Mouse (Mus musculus): ENCODE data around the gene Pdcd6. TPM values are rescaled to one million over a fixed set of nuclear protein-coding genes. Genes with fewer than 3 reads are reported as not detected.

Gene Pdcd6
- polyA plus RNA-seq, 1 experiment from 2014 or later, result 105 TPM

DNA sequence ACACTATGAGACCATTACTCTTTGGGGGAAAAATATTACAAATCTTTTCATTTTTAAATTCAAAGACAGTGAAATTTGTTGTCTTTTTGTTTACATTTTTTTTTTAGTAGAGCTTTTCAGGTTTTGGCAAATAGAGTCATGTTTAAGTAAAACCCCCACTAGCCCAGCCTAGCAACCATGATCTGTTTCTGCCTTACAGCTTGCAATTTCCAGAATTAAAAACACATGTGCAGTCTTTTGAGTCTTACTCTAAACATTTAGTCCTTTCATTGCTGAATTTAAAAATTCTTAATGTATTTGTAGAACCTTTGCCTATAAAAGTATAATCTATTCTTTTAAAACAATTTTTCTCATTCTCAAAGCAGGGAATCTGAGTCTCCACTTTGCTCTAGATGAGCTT lies 11.9 kb upstream of the Pdcd6 start:
- no peak overlapping the region for H3K4me3 ChIP-seq (ENCODE audit: low read length)
- no peak for ATAC-seq (replicated peaks; ENCODE audit: extremely low read depth, insufficient read depth, low FRiP score)
- no peak overlapping the region for H3K4me2 ChIP-seq (ENCODE audit: low read depth, low read length)
- H3K27ac ChIP-seq (ENCODE audit: low read length), result no peak overlapping the region
- H3K9ac ChIP-seq (ENCODE audit: low read length), result no peak overlapping the region
- H3K27me3 ChIP-seq (ENCODE audit: control insufficient read depth, insufficient read depth, low read length), result no peaks in the 10 kb centered on the region
- H3K4me1 ChIP-seq (ENCODE audit: control insufficient read depth, insufficient read depth, low read length), result no peaks in the 10 kb centered on the region
- no peaks in the 10 kb centered on the region for H3K9me3 ChIP-seq (replicated peaks; ENCODE audit: control insufficient read depth, low read length)
- H3K36me3 ChIP-seq (ENCODE audit: control insufficient read depth, insufficient read depth), result peaks cover 60% of the 10 kb centered on the region

DNA sequence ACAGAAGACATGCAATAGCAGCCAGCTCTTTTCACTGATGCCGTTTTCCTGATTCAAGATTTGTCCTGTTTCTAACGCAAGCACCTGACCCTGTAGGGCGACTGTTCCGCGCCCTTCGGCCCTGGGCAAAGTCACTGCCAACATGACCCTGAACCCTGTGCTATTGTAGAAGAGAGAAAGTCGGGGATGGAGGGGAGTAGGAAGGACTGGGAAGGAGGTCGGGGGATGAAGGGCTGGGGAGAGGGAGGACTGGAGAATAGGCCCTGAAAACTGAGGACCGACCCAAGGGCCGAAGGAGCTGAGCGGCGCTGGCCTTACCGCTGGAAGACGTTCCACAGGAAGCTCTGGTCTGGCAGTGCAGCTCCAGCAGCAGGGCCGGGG lies 601 bp downstream of the Pdcd6 start:
- Histone ChIP-seq H3K4me3 (ENCODE audit: low read length) (peak overlapping the region; percentile 63), H3K9me3 (replicated peaks; ENCODE audit: control insufficient read depth, low read length) (no peaks in the 10 kb centered on the region), H3K36me3 (ENCODE audit: control insufficient read depth, insufficient read depth) (peaks cover 14% of the 10 kb centered on the region), H3K4me2 (ENCODE audit: low read depth, low read length) (peak overlapping the region; percentile 89), H3K27ac (ENCODE audit: low read length) (peak overlapping the region; percentile 77), H3K27me3 (ENCODE audit: control insufficient read depth, insufficient read depth, low read length) (no peaks in the 10 kb centered on the region), H3K4me1 (ENCODE audit: control insufficient read depth, insufficient read depth, low read length) (peaks cover 10% of the 10 kb centered on the region), H3K9ac (ENCODE audit: low read length) (peak overlapping the region; percentile 90)
- ATAC-seq (replicated peaks; ENCODE audit: extremely low read depth, insufficient read depth, low FRiP score), result no peak; the same call in 1 of the 2 replicates
- WGBS, result 2% methylated on average over 15 of the region's 15 CpGs

DNA sequence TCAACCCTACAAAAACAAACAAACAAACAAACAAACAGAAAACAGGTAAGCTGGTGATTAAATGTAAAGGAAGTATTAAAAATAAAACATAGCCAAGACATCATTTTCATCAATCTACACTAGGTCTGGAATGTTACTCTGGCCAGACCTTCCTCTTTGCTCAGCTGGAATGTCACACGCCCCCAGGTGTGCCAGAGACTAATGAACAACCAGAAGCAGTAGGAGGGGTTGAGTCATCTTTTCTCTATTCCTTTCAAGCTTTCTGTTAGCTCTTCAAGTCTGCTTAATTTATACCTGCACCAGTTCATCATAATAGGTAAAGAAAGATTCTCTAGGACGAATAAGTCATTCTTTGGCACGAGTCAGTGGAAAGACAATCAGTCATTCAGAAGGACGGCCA lies 994 bp downstream of the Pdcd6 start:
- H3K27ac ChIP-seq (ENCODE audit: low read length), result peak overlapping the region; percentile 77
- 24% methylated on average over 4 of the region's 4 CpGs for WGBS
- no peaks in the 10 kb centered on the region for H3K9me3 ChIP-seq (replicated peaks; ENCODE audit: control insufficient read depth, low read length)
- H3K4me2 ChIP-seq (ENCODE audit: low read depth, low read length), result peak overlapping the region; percentile 89
- peaks cover 10% of the 10 kb centered on the region for H3K4me1 ChIP-seq (ENCODE audit: control insufficient read depth, insufficient read depth, low read length)
- H3K27me3 ChIP-seq (ENCODE audit: control insufficient read depth, insufficient read depth, low read length), result no peaks in the 10 kb centered on the region
- peak overlapping the region; percentile 90 for H3K9ac ChIP-seq (ENCODE audit: low read length)
- peak overlapping the region; percentile 63 for H3K4me3 ChIP-seq (ENCODE audit: low read length)
- H3K36me3 ChIP-seq (ENCODE audit: control insufficient read depth, insufficient read depth), result peaks cover 12% of the 10 kb centered on the region
- ATAC-seq (replicated peaks; ENCODE audit: extremely low read depth, insufficient read depth, low FRiP score), result no peak

GRCm38 (mm10) chr13:74314616-74315015 lies 2.8 kb downstream of the Pdcd6 start:
- Histone ChIP-seq H3K36me3 (ENCODE audit: control insufficient read depth, insufficient read depth) (peaks cover 12% of the 10 kb centered on the region), H3K4me1 (ENCODE audit: control insufficient read depth, insufficient read depth, low read length) (peaks cover 10% of the 10 kb centered on the region), H3K9ac (ENCODE audit: low read length) (no peak overlapping the region), H3K27ac (ENCODE audit: low read length) (no peak overlapping the region), H3K27me3 (ENCODE audit: control insufficient read depth, insufficient read depth, low read length) (no peaks in the 10 kb centered on the region), H3K4me2 (ENCODE audit: low read depth, low read length) (no peak overlapping the region), H3K4me3 (ENCODE audit: low read length) (no peak overlapping the region), H3K9me3 (replicated peaks; ENCODE audit: control insufficient read depth, low read length) (no peaks in the 10 kb centered on the region)
- ATAC-seq (replicated peaks; ENCODE audit: extremely low read depth, insufficient read depth, low FRiP score), result no peak
- WGBS, result 95% methylated on average over 3 of the region's 3 CpGs

GRCm38 (mm10) chr13:74305780-74306179 lies 11.6 kb downstream of the Pdcd6 start:
- no peaks in the 10 kb centered on the region for H3K9me3 ChIP-seq (replicated peaks; ENCODE audit: control insufficient read depth, low read length)
- H3K9ac ChIP-seq (ENCODE audit: low read length), result no peak overlapping the region
- ATAC-seq (replicated peaks; ENCODE audit: extremely low read depth, insufficient read depth, low FRiP score), result no peak
- H3K36me3 ChIP-seq (ENCODE audit: control insufficient read depth, insufficient read depth), result peaks cover 59% of the 10 kb centered on the region
- H3K27me3 ChIP-seq (ENCODE audit: control insufficient read depth, insufficient read depth, low read length), result no peaks in the 10 kb centered on the region
- H3K4me3 ChIP-seq (ENCODE audit: low read length), result no peak overlapping the region
- no peaks in the 10 kb centered on the region for H3K4me1 ChIP-seq (ENCODE audit: control insufficient read depth, insufficient read depth, low read length)
- no peak overlapping the region for H3K27ac ChIP-seq (ENCODE audit: low read length)
- H3K4me2 ChIP-seq (ENCODE audit: low read depth, low read length), result no peak overlapping the region
- WGBS, result 95% methylated on average over 1 of the region's 1 CpGs

GRCm38 (mm10) chr13:74305380-74305779 lies 12.0 kb downstream of the Pdcd6 start:
- WGBS, result 87% methylated on average over 6 of the region's 6 CpGs
- no peak overlapping the region for H3K4me3 ChIP-seq (ENCODE audit: low read length)

DNA sequence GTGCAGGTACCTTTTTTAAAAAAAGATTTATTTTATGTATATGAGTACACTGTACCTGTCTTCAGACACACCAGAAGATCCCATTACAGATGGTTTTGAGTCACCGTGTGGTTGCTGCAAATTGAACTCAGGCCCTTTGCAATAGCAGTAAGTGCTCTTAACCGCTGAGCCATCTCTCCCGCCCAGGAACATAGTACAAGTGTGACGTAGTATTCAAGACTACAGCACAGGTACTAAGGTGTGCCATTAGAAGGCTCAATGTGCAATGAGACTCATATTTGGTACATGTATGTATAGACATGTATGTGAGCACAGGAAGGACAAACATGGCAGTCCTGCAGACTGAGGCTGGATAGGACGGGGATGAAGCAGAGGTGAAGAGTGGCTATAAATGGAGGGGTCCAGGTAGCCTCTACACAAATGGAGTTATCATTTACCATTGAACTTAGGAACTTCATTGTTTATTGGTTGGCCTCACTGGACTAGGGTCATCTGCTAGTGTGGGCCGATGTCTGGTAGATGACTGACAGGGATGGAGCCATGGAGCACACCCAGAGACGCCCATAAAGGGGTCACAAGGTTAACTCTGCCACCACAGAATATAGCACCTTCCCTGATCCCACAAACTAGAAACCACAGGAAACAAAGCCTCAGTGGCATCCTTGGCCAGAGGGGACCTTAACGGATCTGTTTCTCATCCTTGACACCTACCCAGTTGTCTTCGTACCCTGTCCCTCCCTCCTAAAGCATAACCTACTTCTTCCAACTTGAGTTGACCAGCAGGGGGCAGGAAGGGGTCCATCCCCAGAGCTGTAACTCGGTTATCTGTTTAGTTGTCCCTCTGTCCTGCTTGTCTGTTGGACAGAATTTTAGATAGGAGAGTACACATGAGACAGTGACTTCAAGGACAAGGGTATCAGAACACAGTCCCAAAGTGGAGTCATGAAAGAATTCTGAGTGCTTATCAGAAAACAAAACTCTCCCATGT lies 15.0 kb downstream of the Pdcd6 start:
- H3K4me1 ChIP-seq (ENCODE audit: control insufficient read depth, insufficient read depth, low read length), result no peaks in the 10 kb centered on the region
- no peak overlapping the region for H3K4me3 ChIP-seq (ENCODE audit: low read length)
- H3K9me3 ChIP-seq (replicated peaks; ENCODE audit: control insufficient read depth, low read length), result no peaks in the 10 kb centered on the region
- whole genome bisulfite sequencing, result 76% methylated on average over 10 of the region's 10 CpGs
- no peaks in the 10 kb centered on the region for H3K27me3 ChIP-seq (ENCODE audit: control insufficient read depth, insufficient read depth, low read length)
- ATAC-seq (replicated peaks; ENCODE audit: extremely low read depth, insufficient read depth, low FRiP score), result no peak
- no peak overlapping the region for H3K9ac ChIP-seq (ENCODE audit: low read length)
- H3K27ac ChIP-seq (ENCODE audit: low read length), result no peak overlapping the region
- H3K4me2 ChIP-seq (ENCODE audit: low read depth, low read length), result no peak overlapping the region
- peaks cover 35% of the 10 kb centered on the region for H3K36me3 ChIP-seq (ENCODE audit: control insufficient read depth, insufficient read depth)

More at GRCm38 (mm10) chr13:74305380-74305779, 12.0 kb downstream of the Pdcd6 start:
- H3K27me3 ChIP-seq (ENCODE audit: control insufficient read depth, insufficient read depth, low read length), result no peaks in the 10 kb centered on the region
- no peaks in the 10 kb centered on the region for H3K4me1 ChIP-seq (ENCODE audit: control insufficient read depth, insufficient read depth, low read length)
- ATAC-seq (replicated peaks; ENCODE audit: extremely low read depth, insufficient read depth, low FRiP score), result no peak
- no peak overlapping the region for H3K27ac ChIP-seq (ENCODE audit: low read length)
- H3K36me3 ChIP-seq (ENCODE audit: control insufficient read depth, insufficient read depth), result peaks cover 56% of the 10 kb centered on the region
- H3K9me3 ChIP-seq (replicated peaks; ENCODE audit: control insufficient read depth, low read length), result no peaks in the 10 kb centered on the region
- no peak overlapping the region for H3K4me2 ChIP-seq (ENCODE audit: low read depth, low read length)
- H3K9ac ChIP-seq (ENCODE audit: low read length), result no peak overlapping the region

DNA sequence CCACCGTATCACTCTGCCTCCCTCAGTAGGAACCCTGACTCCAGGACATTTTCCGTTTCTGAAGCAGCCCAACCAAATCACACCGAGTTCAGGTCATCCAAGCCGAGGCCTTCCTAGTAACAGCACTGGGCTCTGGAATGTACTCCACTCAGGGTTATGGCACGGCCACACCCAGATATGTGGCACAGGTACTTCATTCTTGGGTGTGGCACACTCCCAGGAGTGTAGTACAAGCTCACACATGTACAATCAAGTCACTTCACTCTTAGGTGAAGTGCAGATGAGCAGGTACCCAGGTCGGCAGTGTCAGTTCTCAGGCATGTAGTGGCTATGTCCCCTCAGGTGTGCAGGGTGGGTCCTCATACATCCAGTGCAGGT lies 15.8 kb downstream of the Pdcd6 start:
- H3K4me3 ChIP-seq (ENCODE audit: low read length), result no peak overlapping the region
- no peak overlapping the region for H3K4me2 ChIP-seq (ENCODE audit: low read depth, low read length)
- no peak for ATAC-seq (replicated peaks; ENCODE audit: extremely low read depth, insufficient read depth, low FRiP score)
- no peaks in the 10 kb centered on the region for H3K9me3 ChIP-seq (replicated peaks; ENCODE audit: control insufficient read depth, low read length)
- H3K27ac ChIP-seq (ENCODE audit: low read length), result no peak overlapping the region
- WGBS, result 65% methylated on average over 6 of the region's 6 CpGs
- H3K4me1 ChIP-seq (ENCODE audit: control insufficient read depth, insufficient read depth, low read length), result no peaks in the 10 kb centered on the region
- H3K9ac ChIP-seq (ENCODE audit: low read length), result no peak overlapping the region
- peaks cover 29% of the 10 kb centered on the region for H3K36me3 ChIP-seq (ENCODE audit: control insufficient read depth, insufficient read depth)
- no peaks in the 10 kb centered on the region for H3K27me3 ChIP-seq (ENCODE audit: control insufficient read depth, insufficient read depth, low read length)

- Histone ChIP-seq H3K9me3 (replicated peaks; ENCODE audit: control insufficient read depth, low read length) (no peaks in the 10 kb centered on the region), H3K9ac (ENCODE audit: low read length) (no peak overlapping the region), H3K4me1 (ENCODE audit: control insufficient read depth, insufficient read depth, low read length) (no peaks in the 10 kb centered on the region), H3K27me3 (ENCODE audit: control insufficient read depth, insufficient read depth, low read length) (no peaks in the 10 kb centered on the region), H3K27ac (ENCODE audit: low read length) (no peak overlapping the region), H3K4me3 (ENCODE audit: low read length) (no peak overlapping the region), H3K36me3 (ENCODE audit: control insufficient read depth, insufficient read depth) (peaks cover 27% of the 10 kb centered on the region), H3K4me2 (ENCODE audit: low read depth, low read length) (no peak overlapping the region)
- ATAC-seq (replicated peaks; ENCODE audit: extremely low read depth, insufficient read depth, low FRiP score), result no peak
- WGBS, result 35% methylated on average over 4 of the region's 4 CpGs
These were observed 16.3 kb downstream of the Pdcd6 start for GRCm38 (mm10) chr13:74300925-74301606.

Measured in heart, embryonic 16.5 days (tissue).